Mouse (Mus musculus): Measurements from ENCODE around the gene Lpar3.
"Not testable (repeated sequence)": the region's sequence is repeated elsewhere in the genome, so short reads cannot be mapped to it uniquely, and the experiment has no call there.

The Lpar3 gene

DNA sequence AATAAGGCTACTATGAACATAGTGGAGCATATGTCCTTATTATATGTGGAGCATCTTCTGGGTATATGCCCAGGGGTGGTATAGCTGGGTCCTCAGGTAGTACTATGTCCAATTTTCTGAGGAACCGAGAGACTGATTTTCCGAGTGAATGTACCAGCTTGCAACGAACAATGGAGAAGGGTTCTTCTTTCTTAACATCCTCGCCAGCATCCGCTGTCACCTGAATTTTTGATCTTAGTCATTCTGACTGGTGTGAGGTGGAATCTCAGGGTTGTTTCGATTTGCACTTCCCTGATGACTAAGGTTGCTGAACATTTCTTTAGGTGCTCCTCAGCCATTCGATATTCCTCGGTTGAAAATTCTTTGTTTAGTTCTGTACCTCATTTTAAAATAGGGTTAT is 11.0 kb upstream of the Lpar3 start:
- not testable (repeated sequence) for DNase-seq (ENCODE audit: low spot score in 2 of 2)

- no peak for DNase-seq (ENCODE audit: low spot score in 2 of 2)
These were observed 9.5 kb upstream of the Lpar3 start for GRCm38 (mm10) chr3:146211141-146211747.

GRCm38 (mm10) chr3:146211964-146212363 is 8.8 kb upstream of the Lpar3 start:
- DNase-seq (ENCODE audit: low spot score in 2 of 2), result no peak

DNA sequence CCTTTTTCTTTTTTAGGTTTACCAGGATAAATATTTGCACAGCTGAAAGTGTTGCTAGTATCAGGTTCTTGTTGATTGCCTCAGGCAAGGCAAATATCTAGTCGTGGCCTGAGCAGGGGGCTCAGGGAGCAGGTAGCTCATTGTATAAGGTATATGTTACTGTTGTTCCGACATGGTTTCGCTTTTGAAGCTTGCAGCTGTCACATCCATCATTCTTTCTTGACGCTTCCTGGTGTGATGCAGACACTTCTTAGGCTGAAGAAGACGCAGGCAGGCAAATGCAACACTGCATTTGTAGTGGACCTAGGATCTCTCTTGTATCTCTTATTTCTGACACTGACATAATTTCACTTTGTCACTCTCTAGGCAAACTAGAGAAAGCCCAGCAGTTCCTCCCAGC is 7.4 kb upstream of the Lpar3 start:
- DNase-seq (ENCODE audit: low spot score in 2 of 2), result no peak

DNA sequence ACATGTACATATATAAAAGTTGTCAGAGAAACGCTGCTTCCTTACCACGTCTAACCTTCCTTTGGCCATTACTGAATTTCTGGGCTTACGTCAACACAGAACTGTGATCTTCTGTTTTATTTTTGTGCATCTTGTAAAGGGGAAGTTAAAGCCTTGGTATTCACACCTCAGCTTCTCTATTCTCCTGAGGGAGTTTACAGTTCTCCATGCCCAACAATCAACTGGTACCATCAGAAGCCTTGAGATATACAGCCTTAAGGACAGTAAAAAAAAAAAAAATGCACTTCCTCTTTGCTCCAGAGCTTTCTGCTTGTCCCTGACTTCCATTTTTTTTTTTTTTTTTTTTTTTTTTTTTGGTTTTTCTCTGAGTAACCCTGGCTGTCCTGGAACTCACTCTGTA is 4.2 kb upstream of the Lpar3 start:
- no peak for DNase-seq (ENCODE audit: low spot score in 2 of 2)

- no peak for DNase-seq (ENCODE audit: low spot score in 2 of 2)
These were observed 3.5 kb downstream of the Lpar3 start for GRCm38 (mm10) chr3:146224271-146224670.

DNA sequence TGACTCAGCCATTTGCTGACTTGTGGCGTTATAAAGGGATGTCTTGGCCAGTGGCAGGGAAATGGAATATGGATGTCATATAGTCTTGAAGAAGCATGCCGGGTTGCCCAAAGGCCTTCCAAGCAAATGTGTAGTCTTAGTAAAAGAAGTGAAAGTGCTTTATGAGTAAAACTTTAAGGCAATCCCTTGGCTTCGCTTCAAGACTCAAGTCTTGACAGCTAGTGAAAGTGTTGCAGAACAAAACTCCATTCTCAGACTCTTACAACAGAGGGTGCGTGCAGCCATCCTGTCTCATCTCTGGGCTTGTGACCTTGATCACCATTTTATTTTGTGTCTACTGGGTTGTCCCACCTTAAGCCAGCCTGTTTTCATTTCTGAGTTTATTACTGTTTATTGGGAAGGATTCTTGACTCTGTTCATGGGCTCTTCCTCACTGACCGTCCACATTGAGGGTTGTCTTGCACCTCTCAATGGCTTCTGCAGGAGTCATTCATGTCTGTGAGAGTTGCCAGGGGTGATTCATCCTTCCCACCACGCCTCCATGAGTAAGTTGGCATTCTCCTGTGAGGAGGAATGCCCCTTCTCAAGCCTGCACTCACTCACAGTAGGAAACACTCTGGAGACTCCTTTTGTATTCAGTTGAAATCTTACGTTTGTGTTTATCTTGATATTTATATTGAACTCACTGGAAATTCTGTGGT is 4.4 kb downstream of the Lpar3 start:
- DNase-seq (ENCODE audit: low spot score in 2 of 2), result no peak

DNA sequence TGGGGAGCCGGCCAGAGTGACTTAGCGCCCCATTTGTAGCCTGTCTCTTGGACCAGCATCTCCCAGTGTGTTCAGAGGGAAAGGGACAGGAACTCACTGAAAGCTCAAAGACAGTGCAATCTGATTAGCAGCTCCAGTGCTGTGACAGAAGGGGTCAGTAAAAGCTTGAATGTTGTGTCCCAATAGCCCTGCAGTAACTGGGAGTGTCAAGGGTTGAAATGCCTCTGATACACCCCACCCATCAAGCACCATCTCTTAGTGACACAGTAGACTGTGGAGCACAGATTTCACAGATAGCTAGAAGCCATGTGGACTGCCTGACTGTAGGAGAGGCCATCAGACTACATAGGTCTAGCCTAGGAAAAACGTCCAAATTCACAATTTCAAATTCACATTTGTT is 6.7 kb downstream of the Lpar3 start:
- DNase-seq (ENCODE audit: low spot score in 2 of 2), result no peak

- DNase-seq (ENCODE audit: low spot score in 2 of 2), result no peak
These were observed 8.0 kb downstream of the Lpar3 start for GRCm38 (mm10) chr3:146228559-146229310.

DNA sequence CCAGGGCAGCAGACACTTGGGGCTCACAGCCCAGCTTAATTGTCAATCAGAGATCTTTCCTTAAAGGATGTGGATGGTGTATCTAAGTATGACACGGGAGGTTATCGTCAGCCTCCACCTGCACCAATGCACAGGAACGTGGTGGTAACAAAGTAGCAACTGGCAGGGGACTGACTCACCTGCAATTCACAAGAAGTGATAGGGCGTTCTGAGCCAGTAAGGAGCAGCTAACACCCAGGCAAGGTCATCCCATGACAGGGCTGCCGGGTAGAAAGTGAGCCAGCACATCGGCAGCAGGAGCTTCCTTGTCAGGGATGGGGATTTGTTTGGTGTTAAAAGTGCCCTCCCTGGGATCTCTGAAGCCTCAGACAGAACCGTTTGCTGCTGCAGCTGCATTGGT is 11.9 kb downstream of the Lpar3 start:
- no peak for DNase-seq (ENCODE audit: low spot score in 2 of 2)

- no peak for DNase-seq (ENCODE audit: low spot score in 2 of 2)
These were observed 13.0 kb downstream of the Lpar3 start for GRCm38 (mm10) chr3:146233741-146234140.

GRCm38 (mm10) chr3:146234530-146234929 is 13.8 kb downstream of the Lpar3 start:
- no peak for DNase-seq (ENCODE audit: low spot score in 2 of 2)

DNA sequence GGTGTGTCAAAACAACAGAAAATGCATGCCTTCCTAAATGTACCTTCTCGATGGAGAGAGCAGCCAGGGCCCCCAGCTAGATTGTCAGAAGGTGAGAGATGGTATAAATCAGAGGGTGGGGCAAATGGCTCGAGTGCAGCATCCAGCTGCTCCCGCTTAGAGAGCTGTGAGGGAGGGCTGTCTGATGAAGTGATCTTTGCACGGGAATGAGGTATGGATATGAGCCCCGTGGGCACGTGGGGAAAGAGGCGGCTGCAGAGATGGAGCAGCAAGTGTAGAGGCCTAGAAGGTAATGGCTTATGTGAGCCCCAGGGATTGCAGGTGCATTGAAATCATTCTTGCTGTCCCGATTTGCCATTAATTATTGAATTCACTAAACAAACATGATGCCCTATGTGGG is 15.5 kb downstream of the Lpar3 start:
- no peak for DNase-seq (ENCODE audit: low spot score in 2 of 2)

- no peak for DNase-seq (ENCODE audit: low spot score in 2 of 2)
These were observed 16.9 kb downstream of the Lpar3 start for GRCm38 (mm10) chr3:146237676-146238075.

GRCm38 (mm10) chr3:146244630-146245029 is 23.9 kb downstream of the Lpar3 start:
- no peak for DNase-seq (ENCODE audit: low spot score in 2 of 2)

DNA sequence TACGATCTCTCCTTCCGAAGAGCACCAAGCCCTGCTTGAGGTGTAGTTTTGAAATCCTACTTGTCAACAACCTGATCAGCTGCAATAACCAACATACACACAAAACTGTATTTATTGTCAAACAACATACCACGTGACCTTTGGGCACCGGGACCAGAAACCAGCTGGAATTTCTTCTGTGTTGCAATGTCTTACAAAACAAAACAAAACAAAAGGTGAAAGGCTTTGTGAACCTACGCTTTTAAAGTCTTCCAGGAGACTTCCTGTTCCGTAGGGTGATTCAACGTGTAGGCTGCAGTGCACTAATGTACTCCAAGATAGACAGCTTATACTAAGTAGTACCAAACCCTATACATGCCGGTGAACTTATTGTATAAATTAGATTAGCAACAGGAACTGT is 25.8 kb downstream of the Lpar3 start:
- no peak for DNase-seq (ENCODE audit: low spot score in 2 of 2)

DNA sequence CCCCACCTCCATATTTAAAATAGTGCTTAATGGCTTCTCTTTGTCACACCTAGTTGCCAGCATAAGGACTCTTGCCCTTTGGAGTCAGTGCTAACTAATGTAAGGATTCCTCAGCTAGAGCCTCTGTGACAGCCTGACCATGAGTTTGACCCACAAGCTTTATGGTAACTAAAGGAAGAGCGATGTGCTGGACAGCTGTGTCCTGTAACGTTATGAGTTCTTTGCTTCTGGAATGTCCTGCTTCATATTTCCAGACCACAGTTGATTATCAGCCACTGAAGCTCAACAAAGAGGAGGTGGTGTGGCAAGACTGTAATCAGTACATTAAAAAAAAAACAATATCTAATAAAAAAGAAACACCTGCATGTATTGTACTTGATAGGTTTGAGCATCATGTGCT is 26.2 kb downstream of the Lpar3 start:
- DNase-seq (ENCODE audit: low spot score in 2 of 2), result no peak

- no peak for DNase-seq (ENCODE audit: low spot score in 2 of 2)
These were observed 29.1 kb downstream of the Lpar3 start for GRCm38 (mm10) chr3:146249895-146250294.

- DNase-seq (ENCODE audit: low spot score in 2 of 2), result no peak
These were observed 31.0 kb downstream of the Lpar3 start for GRCm38 (mm10) chr3:146251771-146252170.

GRCm38 (mm10) chr3:146253736-146254320 is 33.1 kb downstream of the Lpar3 start:
- DNase-seq (ENCODE audit: low spot score in 2 of 2), result no peak

- DNase-seq (ENCODE audit: low spot score in 2 of 2), result no peak
These were observed 34.4 kb downstream of the Lpar3 start for GRCm38 (mm10) chr3:146255123-146255522.

DNA sequence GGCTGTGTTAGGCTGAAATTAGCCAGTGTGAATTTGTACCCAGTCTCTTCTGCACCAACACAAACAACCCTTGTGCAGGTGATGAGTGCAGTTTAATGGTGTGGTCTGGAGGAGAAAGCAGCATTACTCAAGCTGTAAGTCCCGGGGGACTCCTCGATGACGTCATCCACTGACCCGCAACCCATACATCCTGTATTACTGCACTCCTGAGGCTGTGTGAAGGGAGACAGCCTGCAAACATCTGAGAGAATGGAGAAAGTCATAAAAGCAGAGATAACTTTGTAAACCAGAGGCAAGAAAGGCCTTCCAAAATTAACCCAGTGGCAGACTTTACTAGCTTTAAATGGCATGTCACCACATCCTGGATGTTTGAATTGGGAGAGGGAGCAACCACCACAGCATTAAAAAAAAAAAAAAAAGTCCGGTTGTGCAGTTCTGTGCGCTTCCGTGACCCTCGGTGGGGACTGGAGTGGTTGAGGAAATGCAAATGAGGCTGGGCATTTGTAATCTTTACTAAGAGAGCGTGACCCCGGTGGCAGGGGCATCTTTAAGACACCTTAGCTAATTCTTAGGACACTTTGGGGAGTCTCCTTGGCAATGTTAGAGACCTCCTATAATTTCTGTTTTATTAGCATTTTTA is 36.8 kb downstream of the Lpar3 start:
- DNase-seq (ENCODE audit: low spot score in 2 of 2), result peak; percentile 47 to 72
